Mouse (Mus musculus): ENCODE measurements around the gene Plcxd2. TPM values are rescaled to one million over a fixed set of nuclear protein-coding genes. Genes with fewer than 3 reads are reported as not detected.

Plcxd2 gene
- polyA plus RNA-seq, 1 experiment from 2014 or later: 0.74 TPM

Other genes with a start within 250 kb of the Plcxd2 start
- 58.7 and 59.2 TPM in 2 replicates for gene Phldb2, start 56.6 kb downstream of the Plcxd2 start, polyA plus RNA-seq (2016; fragmentation: Nextera tagmentation; extraction: Ambion mirVana)
- gene Cd96, start 110.0 kb upstream of the Plcxd2 start, polyA plus RNA-seq (2016; fragmentation: Nextera tagmentation; extraction: Ambion mirVana): not detected in 2 replicates
- gene Gm4737, start 144.9 kb upstream of the Plcxd2 start, polyA plus RNA-seq (2016; fragmentation: Nextera tagmentation; extraction: Ambion mirVana): 1.2 and 2.7 TPM in 2 replicates

All from heart, embryonic 12.5 days (tissue).